Mouse (Mus musculus): Measurements from ENCODE around the gene Setd1b.
A peak's percentile ranks its signal among the peaks of the same experiment; 100 is the strongest.

The Setd1b gene

GRCm38 (mm10) chr5:123139722-123140627, 2.0 kb upstream of the Setd1b start:
- peak; percentile 60 for DNase-seq (ENCODE audit: low read depth)

GRCm38 (mm10) chr5:123140694-123141554, 1.1 kb upstream of the Setd1b start:
- DNase-seq (ENCODE audit: low read depth) = peak; percentile 96

GRCm38 (mm10) chr5:123141555-123142160, 335 bp upstream of the Setd1b start:
- peak; percentile 66 for DNase-seq (ENCODE audit: low read depth)

GRCm38 (mm10) chr5:123143251-123143970, 1.4 kb downstream of the Setd1b start:
- peak; percentile 84 for DNase-seq (ENCODE audit: low read depth)

- no peak for DNase-seq (ENCODE audit: low read depth)
Observed at GRCm38 (mm10) chr5:123143971-123144745, 2.2 kb downstream of the Setd1b start.

- no peak for DNase-seq (ENCODE audit: low read depth)
Observed at GRCm38 (mm10) chr5:123144746-123145590, 3.0 kb downstream of the Setd1b start.

- no peak for DNase-seq (ENCODE audit: low read depth)
Observed at GRCm38 (mm10) chr5:123146357-123146756, 4.4 kb downstream of the Setd1b start.

- DNase-seq (ENCODE audit: low read depth) = no peak
Observed at GRCm38 (mm10) chr5:123147569-123147968, 5.6 kb downstream of the Setd1b start.

- no peak for DNase-seq (ENCODE audit: low read depth)
Observed at GRCm38 (mm10) chr5:123148073-123148722, 6.2 kb downstream of the Setd1b start.

- peak; percentile 95 for DNase-seq (ENCODE audit: low read depth)
Observed at GRCm38 (mm10) chr5:123149451-123150400, 7.7 kb downstream of the Setd1b start.

- no peak for DNase-seq (ENCODE audit: low read depth)
Observed at GRCm38 (mm10) chr5:123150641-123151040, 8.6 kb downstream of the Setd1b start.

GRCm38 (mm10) chr5:123151077-123151476, 9.1 kb downstream of the Setd1b start:
- no peak for DNase-seq (ENCODE audit: low read depth)

- DNase-seq (ENCODE audit: low read depth) = no peak
Observed at GRCm38 (mm10) chr5:123151707-123152362, 9.8 kb downstream of the Setd1b start.

GRCm38 (mm10) chr5:123152901-123153300, 10.9 kb downstream of the Setd1b start:
- no peak for DNase-seq (ENCODE audit: low read depth)

GRCm38 (mm10) chr5:123155425-123155824, 13.4 kb downstream of the Setd1b start:
- DNase-seq (ENCODE audit: low read depth) = peak; percentile 89

- peak; percentile 39 for DNase-seq (ENCODE audit: low read depth)
Observed at GRCm38 (mm10) chr5:123156763-123157162, 14.8 kb downstream of the Setd1b start.

- no peak for DNase-seq (ENCODE audit: low read depth)
Observed at GRCm38 (mm10) chr5:123157972-123158371, 16.0 kb downstream of the Setd1b start.

GRCm38 (mm10) chr5:123159446-123159845, 17.5 kb downstream of the Setd1b start:
- no peak for DNase-seq (ENCODE audit: low read depth)
